Mouse (Mus musculus) bone marrow, adult 2 months (tissue): ENCODE measurements around the gene Map4k5. TPM values are rescaled to one million over a fixed set of nuclear protein-coding genes. Genes with fewer than 3 reads are reported as not detected.

Source experiments
- H3K27ac ChIP-seq: fragments of 200-500 bp; 2 replicates; pipeline ENCODE4 v1.5.1; 2012; ENCODE audit warnings: low read depth, mild to moderate bottlenecking, control low read depth, inconsistent platforms, low read length; ENCODE audit not compliant: control insufficient read depth, poor library complexity, insufficient read depth
- H3K4me1 ChIP-seq: fragments of 200-500 bp; 2 replicates; pipeline ENCODE4 v1.6.1; 2011; ENCODE audit warnings: low read length; ENCODE audit not compliant: control insufficient read depth, insufficient read depth
- H3K4me3 ChIP-seq: fragments of 200-500 bp; replicated peaks from 2 replicates; pipeline ENCODE3; 2011; ENCODE audit warnings: mild to moderate bottlenecking, low read depth, low read length, control low read depth; ENCODE audit not compliant: control insufficient read depth
- CTCF ChIP-seq: fragments of 200-500 bp; IDR thresholded peaks from 2 replicates; pipeline ENCODE4 v1.5.1; 2011; ENCODE audit warnings: low read length, control low read depth; ENCODE audit not compliant: control insufficient read depth, insufficient read depth
- POLR2A ChIP-seq: fragments of 200-500 bp; IDR thresholded peaks from 2 replicates; pipeline ENCODE4 v1.6.1; 2011; ENCODE audit warnings: low read depth, mild to moderate bottlenecking, control low read depth, low read length, borderline replicate concordance; ENCODE audit not compliant: control insufficient read depth
- WGBS: fragments of 180-500 bp; shearing (Covaris S2); methylation state at CpG from one replicate; pipeline ENCODE4 v1.1.7; 2018; 5-methylcytosine and 5-hydroxymethylcytosine counted together
- polyA plus RNA-seq: library from polyadenylated mRNA; stranded (reverse); fragments of >200 nt; gene quantifications from 2 replicates; pipeline ENCODE4 v1.2.4, GENCODE M21; 2011; ENCODE audit warnings: low replicate concordance; ENCODE audit not compliant: missing spikeins, insufficient read depth, insufficient read length

Map4k5 gene
- polyA plus RNA-seq, 1 experiment: 21.5 TPM

DNA sequence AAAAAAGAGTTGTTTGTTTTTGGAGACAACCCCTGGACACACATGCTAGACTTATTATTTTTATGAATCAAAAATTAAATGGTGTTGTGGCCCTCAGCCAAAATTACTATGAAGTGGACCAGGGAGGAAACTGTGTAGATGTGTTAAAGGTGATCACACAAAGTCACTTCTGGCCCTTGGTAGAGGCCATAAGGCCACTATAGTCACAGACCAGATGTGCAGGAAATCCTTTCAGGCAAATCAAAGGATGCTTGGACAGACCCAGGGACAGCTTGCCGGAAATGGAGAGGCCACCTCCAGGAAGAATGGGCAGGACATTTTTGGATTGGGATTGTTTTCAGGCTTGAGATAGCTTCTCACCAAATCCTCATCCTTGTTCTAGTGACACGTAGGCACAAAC, 131.4 kb downstream of the Map4k5 start:
- Histone ChIP-seq H3K4me1 (peaks cover 4% of the 10 kb centered on the region), H3K27ac (no peak overlapping the region)
- WGBS: 91% methylated on average over 2 of the region's 2 CpGs

DNA sequence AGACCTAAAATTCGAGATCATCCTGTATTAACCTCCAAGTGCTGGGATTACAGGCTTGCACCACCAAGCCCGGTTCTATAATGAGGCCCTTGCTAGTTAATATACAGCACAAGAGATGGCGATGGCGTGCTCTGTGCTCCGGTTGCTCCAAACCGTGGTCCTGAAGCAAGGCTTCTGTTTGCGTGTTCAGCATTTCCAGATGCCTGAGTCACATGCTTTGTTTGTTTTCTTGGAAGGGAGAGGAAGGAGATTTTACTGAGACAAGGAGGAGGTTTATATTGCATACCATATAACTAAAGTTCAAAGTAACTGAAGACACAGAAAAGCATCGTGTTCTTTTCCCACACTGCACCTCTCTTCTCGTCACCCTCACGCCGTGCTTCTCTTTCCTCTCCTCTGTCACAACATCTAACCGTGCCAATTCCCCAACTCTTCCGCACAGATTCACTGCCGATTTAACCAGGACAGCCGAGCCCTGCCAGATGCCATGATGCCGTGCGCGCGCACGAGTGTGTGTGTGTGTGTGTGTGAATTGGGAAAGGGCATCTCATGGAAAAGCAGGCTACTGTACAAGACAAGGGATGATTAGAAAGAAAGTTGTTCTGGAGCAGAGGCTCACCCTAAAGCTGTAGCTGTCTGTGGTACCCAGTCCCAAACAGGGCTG, 132.1 kb downstream of the Map4k5 start:
- Histone ChIP-seq H3K4me3 (no peak overlapping the region), H3K4me1 (peaks cover 2% of the 10 kb centered on the region), H3K27ac (peak overlapping the region; percentile 19; the same call in 1 of the 2 replicates)
- WGBS: 88% methylated on average over 20 of the region's 20 CpGs
- TF ChIP-seq POLR2A (no peak), CTCF (no peak)

More for the DNA sequence above, 131.4 kb downstream of the Map4k5 start:
- TF ChIP-seq POLR2A (no peak), CTCF (no peak)
- no peak overlapping the region for H3K4me3 ChIP-seq

DNA sequence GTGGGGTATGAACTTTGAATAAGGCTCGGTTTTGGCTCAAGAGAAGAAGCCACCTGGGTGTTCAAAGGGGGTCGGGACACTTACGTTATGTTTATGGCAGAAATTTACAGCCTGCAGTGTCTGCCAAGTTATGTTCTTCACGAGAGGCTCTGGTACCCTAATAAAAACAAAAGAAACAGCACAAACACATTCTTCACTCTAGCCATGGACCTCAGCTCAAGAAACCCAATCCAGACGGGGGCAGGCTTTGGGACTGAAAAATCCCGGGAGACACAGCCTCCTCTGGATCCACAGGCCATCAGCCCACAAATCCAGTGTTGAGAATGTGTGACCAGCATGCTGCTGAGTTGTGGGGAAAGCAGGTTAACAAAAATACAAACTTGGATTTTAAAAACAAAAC, 133.0 kb downstream of the Map4k5 start:
- no peaks in the 10 kb centered on the region; the same call in 1 of the 2 replicates for H3K4me1 ChIP-seq
- peak overlapping the region; percentile 78 for H3K27ac ChIP-seq

DNA sequence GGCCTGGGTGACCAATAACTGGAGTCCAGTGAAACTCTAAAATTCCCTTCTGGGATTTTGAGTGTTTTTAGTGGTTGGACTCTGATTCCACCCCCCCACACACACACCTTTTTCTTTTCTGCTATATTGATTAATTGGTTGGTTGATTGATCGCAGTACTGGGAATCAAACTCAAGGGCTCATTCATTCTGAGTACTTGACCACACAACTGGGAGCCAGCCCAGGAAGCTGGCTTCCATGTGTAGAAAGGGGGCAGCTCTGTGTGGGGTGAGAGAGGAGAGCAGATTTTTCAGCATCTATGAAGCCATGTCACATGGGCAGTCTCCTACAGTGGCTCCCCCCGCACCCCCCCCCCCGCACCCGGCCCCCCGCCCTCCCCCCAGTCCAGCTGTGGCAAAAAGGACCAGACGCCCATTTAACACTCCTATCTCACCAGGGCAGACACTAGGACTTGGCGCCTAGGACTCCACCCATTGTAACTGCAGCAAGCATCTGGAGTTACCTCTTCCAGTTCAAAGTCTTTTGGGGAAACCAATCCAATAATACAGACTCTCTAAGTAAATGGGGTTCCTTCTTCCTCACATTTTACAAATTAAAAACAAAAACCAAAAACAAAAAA, 133.6 kb downstream of the Map4k5 start:
- TF ChIP-seq CTCF (no peak), POLR2A (no peak)
- peak overlapping the region; percentile 72 for H3K27ac ChIP-seq
- WGBS: 46% methylated on average over 7 of the region's 7 CpGs
- H3K4me1 ChIP-seq: no peaks in the 10 kb centered on the region; the same call in 1 of the 2 replicates
- no peak overlapping the region for H3K4me3 ChIP-seq

More for the DNA sequence above, 133.0 kb downstream of the Map4k5 start:
- no peak overlapping the region for H3K4me3 ChIP-seq
- no peak for TF ChIP-seq CTCF
- no peak for TF ChIP-seq POLR2A
- WGBS: 65% methylated on average over 6 of the region's 6 CpGs

DNA sequence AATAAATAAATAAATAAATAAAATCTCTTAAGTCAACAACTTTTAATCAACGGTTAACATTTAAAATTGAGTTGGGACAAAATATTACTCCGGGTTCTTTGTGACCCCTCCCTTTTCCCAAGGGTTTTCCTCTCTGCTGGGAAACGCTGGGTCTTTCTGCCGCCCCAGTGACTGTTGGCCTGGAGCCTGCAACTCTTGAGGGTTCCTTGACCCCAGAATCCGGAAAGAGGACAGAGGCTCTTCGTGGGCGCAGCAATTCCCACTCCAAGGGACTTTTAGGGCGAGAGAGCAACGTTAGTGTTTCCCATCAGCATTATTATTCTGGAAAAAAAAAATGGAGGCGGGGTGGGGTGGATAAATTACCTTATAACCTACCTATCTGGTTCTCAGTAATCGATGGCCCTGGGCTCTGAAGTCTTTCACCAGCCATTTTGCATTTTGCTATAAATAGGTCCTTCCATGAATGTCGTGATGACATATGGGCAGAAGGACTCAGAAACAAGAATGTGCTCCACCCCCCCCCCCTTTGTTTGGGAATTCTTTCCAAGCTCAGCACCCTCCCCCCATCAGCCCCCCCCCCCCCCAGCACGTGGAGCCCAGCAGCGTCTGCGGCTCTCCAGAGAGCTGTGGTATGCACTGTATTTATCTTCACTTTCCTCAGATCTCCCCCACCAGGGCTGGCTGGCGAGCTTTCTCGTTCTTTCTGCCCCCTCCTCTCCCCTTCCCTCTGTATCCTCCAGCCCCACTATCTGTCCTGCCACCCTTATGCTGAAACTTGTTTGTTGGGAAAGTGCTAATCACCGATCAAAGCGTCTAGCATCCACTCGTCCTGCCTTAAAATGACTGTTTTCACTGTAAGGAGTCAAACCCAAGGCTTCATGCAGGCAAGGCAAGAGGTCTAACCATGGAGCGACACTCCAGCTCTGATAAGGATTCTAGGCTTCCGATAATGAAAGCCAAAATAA, 134.5 kb downstream of the Map4k5 start:
- no peak overlapping the region for H3K4me3 ChIP-seq
- TF ChIP-seq CTCF (no peak), POLR2A (no peak)
- peak overlapping the region; percentile 91 for H3K27ac ChIP-seq
- H3K4me1 ChIP-seq: no peaks in the 10 kb centered on the region; the same call in 1 of the 2 replicates
- WGBS: 17% methylated on average over 22 of the region's 22 CpGs

DNA sequence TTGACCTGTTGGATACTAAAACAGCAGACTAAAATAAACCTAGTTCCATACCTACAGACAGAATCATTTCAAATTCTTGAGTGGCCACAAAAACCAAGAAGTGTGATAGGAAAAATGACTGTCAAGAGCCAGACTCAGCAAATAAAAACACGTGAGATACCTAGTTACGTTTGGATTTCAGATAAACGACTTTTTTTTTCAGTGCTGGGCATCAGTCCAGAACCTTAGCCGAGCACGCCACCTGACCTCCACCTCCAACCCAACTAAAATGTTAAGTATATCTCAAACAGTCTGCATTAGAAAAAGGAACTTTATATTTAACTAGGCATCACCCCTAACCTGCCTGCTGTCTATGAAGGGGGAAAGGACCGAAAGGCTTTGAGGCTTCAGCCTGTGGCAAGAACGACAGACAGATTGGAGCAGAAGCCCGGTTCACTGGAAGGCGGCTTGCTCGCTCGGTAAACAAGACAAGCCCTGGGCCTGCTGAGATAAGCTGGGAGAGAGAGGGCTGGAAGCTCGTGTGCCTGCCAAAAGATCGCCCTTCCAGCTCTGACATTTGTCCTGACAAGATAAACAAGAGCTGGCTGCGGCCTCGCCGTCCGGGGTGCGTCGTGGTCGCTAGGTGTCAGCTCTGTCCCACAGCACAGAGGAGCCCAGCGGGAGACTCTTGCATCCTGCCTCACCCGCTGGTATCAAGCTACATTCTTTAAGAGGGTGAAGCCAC, 135.4 kb downstream of the Map4k5 start:
- H3K4me3 ChIP-seq: peak overlapping the region; percentile 22
- TF ChIP-seq POLR2A (peak; percentile 61; the same call in 1 of the 2 replicates), CTCF (peak; percentile 90)
- peak overlapping the region; percentile 87 for H3K27ac ChIP-seq
- H3K4me1 ChIP-seq: no peaks in the 10 kb centered on the region; the same call in 1 of the 2 replicates
- WGBS: 13% methylated on average over 22 of the region's 22 CpGs

DNA sequence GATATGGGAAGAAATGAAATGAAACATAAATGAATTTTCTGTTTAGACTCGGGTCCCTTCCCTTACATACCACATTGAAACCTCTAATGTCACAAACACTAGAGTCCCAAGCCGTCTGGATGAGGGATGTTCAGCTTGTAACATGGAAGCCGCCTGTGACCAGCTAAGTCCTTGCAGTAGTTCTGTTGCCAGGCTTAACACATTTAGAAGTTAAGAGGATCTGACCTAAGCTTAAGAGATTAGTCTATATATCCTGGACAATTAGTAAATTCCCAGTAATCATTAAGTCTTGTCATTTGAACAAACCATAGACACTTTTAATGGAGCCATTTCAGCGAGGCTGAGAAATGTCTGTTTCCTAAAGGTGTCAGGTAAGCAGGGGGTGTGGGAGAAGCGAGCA, 137.0 kb downstream of the Map4k5 start:
- no peaks in the 10 kb centered on the region; the same call in 1 of the 2 replicates for H3K4me1 ChIP-seq
- no peak overlapping the region; the same call in 1 of the 2 replicates for H3K27ac ChIP-seq
- 78% methylated on average over 5 of the region's 5 CpGs for WGBS
- TF ChIP-seq CTCF: no peak
- TF ChIP-seq POLR2A: no peak
- H3K4me3 ChIP-seq: no peak overlapping the region

DNA sequence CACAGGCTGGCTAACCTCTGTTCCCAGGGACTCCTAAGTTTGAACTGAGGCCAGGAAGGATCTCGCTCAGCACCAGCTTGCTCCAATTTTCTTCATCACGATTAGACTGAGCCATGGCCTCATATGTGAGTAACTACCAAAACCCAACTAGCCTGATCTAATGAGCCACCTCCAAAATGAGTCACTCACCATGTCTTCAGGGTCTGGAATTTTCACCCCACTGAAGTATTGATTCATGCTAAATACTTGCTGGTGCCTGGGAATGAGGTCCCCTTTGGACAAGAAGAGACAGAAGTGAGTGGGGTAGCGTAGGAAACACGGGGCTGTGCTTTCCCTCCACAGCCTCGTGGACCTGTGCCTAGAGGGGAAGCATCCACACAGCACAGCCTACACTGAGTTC, 139.1 kb downstream of the Map4k5 start:
- Histone ChIP-seq H3K4me3 (no peak overlapping the region), H3K4me1 (no peaks in the 10 kb centered on the region; the same call in 1 of the 2 replicates), H3K27ac (no peak overlapping the region)
- 80% methylated on average over 5 of the region's 5 CpGs for WGBS
- TF ChIP-seq POLR2A (no peak), CTCF (no peak)

Other genes starting within 250 kb of the Map4k5 start
- gene Sos2, start 211.3 kb downstream of the Map4k5 start, polyA plus RNA-seq: 10.9 and 15.5 TPM in 2 replicates
- gene L2hgdh, start 168.3 kb downstream of the Map4k5 start, polyA plus RNA-seq: 2.2 and 6.8 TPM in 2 replicates
- gene Atp5s, start 168.2 kb downstream of the Map4k5 start, polyA plus RNA-seq: 8.4 and 11.4 TPM in 2 replicates
- gene Cdkl1, start 101.9 kb downstream of the Map4k5 start, polyA plus RNA-seq: 3.9 and 5.0 TPM in 2 replicates
- gene Atl1, start 586 bp downstream of the Map4k5 start, polyA plus RNA-seq: 0.50 and 2.7 TPM in 2 replicates
- 22.9 and 28.9 TPM in 2 replicates for gene Sav1, start 93.8 kb upstream of the Map4k5 start, polyA plus RNA-seq
- gene Nin, start 220.5 kb upstream of the Map4k5 start, polyA plus RNA-seq: 19.3 and 28.5 TPM in 2 replicates